Mouse (Mus musculus) retina, postnatal 1 day (tissue): ENCODE measurements at regions not wholly inside any gene's neighbourhood (a gene's known extent, or its start where the extent isn't known, plus 50 kb on each side); places are given as distances from the start of the nearest gene placed in this dataset.
A peak's percentile ranks its signal among the peaks of the same experiment; 100 is the strongest.

Experiments
- DNase-seq: peaks from one replicate; pipeline ENCODE4 v3.0.0-alpha.2; 2012

- DNase-seq, result no peak
These were observed 408.0 kb downstream of the Prr30 start for GRCm38 (mm10) chr14:100792094-100792493.

GRCm38 (mm10) chr14:100781882-100782281 lies 418.2 kb downstream of the Prr30 start:
- no peak for DNase-seq

GRCm38 (mm10) chr14:100753951-100754350 lies 446.2 kb downstream of the Prr30 start:
- DNase-seq, result peak; percentile 63

- DNase-seq, result no peak
These were observed 447.4 kb downstream of the Prr30 start for GRCm38 (mm10) chr14:100752746-100753145.

- peak; percentile 87 for DNase-seq
These were observed 450.2 kb downstream of the Prr30 start for GRCm38 (mm10) chr14:100749737-100750541.

- DNase-seq, result no peak
These were observed 450.8 kb upstream of the Klf12 start for GRCm38 (mm10) chr14:100735276-100735675.

GRCm38 (mm10) chr14:100728433-100728832 lies 444.0 kb upstream of the Klf12 start:
- no peak for DNase-seq

- DNase-seq, result no peak
These were observed 443.2 kb upstream of the Klf12 start for GRCm38 (mm10) chr14:100727701-100728100.

- no peak for DNase-seq
These were observed 440.5 kb upstream of the Klf12 start for GRCm38 (mm10) chr14:100724962-100725361.

- DNase-seq, result peak; percentile 11
These were observed 436.2 kb upstream of the Klf12 start for GRCm38 (mm10) chr14:100720667-100721066.

- DNase-seq, result peak; percentile 73
These were observed 430.5 kb upstream of the Klf12 start for GRCm38 (mm10) chr14:100714952-100715351.

- peak; percentile 66 for DNase-seq
These were observed 429.6 kb upstream of the Klf12 start for GRCm38 (mm10) chr14:100713999-100714471.

- peak; percentile 41 for DNase-seq
These were observed 429.1 kb upstream of the Klf12 start for GRCm38 (mm10) chr14:100713592-100713991.

- DNase-seq, result no peak
These were observed 381.0 kb upstream of the Klf12 start for GRCm38 (mm10) chr14:100665361-100665955.

GRCm38 (mm10) chr14:100664180-100664579 lies 379.7 kb upstream of the Klf12 start:
- no peak for DNase-seq

GRCm38 (mm10) chr14:100642076-100642475 lies 357.6 kb upstream of the Klf12 start:
- DNase-seq, result no peak

- no peak for DNase-seq
These were observed 350.0 kb upstream of the Klf12 start for GRCm38 (mm10) chr14:100634521-100634920.

- DNase-seq, result no peak
These were observed 347.2 kb upstream of the Klf12 start for GRCm38 (mm10) chr14:100631676-100632075.

GRCm38 (mm10) chr14:100630197-100630596 lies 345.7 kb upstream of the Klf12 start:
- DNase-seq, result no peak

GRCm38 (mm10) chr14:100627523-100627922 lies 343.0 kb upstream of the Klf12 start:
- DNase-seq, result peak; percentile 63

- no peak for DNase-seq
These were observed 335.2 kb upstream of the Klf12 start for GRCm38 (mm10) chr14:100619656-100620030.

- peak; percentile 91 for DNase-seq
These were observed 334.5 kb upstream of the Klf12 start for GRCm38 (mm10) chr14:100618793-100619655.
